Mouse (Mus musculus) spleen, adult 12 weeks (tissue): ENCODE results near the gene Plekhb2.

Source experiments
- DNase-seq: peaks from one replicate; pipeline ENCODE4 v3.0.0; 2022; ENCODE audit warnings: low spot score

Gene Plekhb2

DNA sequence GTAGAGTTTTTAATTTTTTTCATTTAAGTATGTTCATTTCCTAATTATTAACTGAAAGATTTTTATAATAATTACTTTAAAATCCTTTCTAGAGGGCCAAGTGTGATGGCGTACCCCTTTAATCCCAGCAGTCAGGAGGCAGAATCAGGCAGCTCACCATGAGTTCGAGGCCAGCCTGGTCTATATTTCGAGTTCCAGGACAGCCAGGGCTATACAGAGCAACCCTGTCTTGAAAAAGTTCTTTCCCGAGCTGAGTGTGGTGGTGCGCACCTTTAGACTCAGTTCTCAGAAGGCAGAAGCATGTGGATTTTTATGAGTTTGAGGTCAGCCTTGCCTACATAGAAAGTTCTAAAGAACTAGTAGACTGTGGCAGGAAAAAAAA is 17.8 kb downstream of the Plekhb2 start:
- no peak for DNase-seq

GRCm38 (mm10) chr1:34868391-34868790 is 18.6 kb downstream of the Plekhb2 start:
- DNase-seq = no peak

DNA sequence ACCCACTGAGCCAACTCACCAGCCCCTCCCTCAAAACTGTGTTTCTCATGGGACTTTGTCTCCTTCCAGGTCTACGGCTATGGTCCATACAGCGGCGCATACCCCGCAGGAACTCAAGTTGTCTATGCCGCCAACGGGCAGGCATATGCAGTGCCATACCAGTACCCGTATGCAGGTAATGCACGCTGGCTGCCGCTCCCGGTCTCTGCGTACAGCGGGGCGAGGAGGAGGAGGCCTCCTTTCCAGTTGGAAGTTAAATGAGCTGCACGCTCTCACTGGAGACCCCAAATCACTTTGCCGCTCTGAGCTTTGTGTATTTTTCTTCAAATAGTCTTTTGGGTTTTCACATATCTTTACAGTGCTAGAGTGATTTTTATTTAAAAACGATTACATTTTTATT is 19.5 kb downstream of the Plekhb2 start:
- DNase-seq = no peak

- DNase-seq = no peak
Measured at GRCm38 (mm10) chr1:34871170-34871569, 21.4 kb downstream of the Plekhb2 start.

GRCm38 (mm10) chr1:34873551-34873950 is 23.8 kb downstream of the Plekhb2 start:
- no peak for DNase-seq

DNA sequence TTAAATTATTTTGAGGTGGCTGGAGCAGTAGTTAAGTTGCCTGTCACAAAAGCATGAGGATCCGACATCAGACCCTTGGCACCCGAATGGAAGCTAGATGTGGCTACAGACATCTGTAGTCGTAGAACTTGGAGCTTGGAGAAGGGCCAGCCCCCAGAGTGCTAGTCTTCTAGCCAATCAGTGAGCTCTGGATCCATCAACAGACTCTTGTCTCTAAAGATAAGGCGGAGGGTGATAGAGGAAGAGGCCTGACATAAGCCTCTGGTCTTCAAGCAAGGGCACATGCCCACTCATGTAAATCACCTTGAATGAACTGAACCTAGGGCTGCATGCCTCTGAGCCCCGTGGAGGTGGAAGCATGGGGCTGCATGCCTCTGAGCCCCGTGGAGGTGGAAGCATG is 29.8 kb downstream of the Plekhb2 start:
- DNase-seq = no peak

GRCm38 (mm10) chr1:34883776-34884175 is 34.0 kb downstream of the Plekhb2 start:
- DNase-seq = no peak

GRCm38 (mm10) chr1:34891559-34892289 is 41.9 kb downstream of the Plekhb2 start:
- DNase-seq = no peak

GRCm38 (mm10) chr1:34892466-34892865 is 42.7 kb downstream of the Plekhb2 start:
- no peak for DNase-seq

DNA sequence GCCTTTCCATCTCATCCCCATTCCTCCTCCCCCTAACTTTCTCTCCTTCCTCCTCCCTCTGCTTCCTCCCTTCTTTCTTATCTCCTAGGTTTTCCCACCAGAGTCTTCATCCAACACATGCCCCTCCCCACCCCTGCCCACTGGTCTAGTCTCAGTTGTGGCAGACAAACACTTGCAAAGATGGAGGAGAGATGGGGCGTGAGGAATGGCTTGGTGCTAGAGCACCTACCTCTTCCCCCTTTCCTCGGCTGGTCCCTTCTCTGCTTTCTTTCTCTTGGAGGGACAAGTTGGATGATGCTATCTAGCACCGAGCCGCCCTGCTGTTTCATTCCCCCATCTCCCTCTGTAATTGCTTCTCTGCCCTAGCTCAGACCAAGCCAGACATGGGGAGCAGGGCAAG is 43.6 kb downstream of the Plekhb2 start:
- DNase-seq = no peak

- DNase-seq = no peak
Measured at GRCm38 (mm10) chr1:34893831-34894230, 44.1 kb downstream of the Plekhb2 start.

- DNase-seq = no peak
Measured at GRCm38 (mm10) chr1:34896102-34896501, 46.3 kb downstream of the Plekhb2 start.

DNA sequence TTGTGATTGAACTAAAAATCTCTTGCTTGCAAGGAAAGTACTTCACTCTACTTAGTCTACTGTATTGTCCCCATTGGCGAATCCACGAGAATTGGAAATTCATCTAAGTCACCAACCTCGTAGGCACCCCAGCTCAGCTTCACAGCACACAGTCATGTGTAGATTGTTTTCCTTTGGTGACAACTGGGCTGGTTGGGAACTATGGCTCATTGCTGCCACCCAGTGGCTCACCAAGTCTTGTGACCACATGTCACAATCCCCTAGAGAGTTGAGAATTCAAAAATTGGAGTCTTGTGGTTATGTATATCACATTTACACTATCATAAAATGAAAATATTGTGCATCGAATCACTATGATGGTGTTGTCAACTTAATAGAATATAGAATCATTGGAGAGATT is 47.1 kb downstream of the Plekhb2 start:
- DNase-seq = no peak

GRCm38 (mm10) chr1:34928656-34929055 is 78.9 kb downstream of the Plekhb2 start:
- no peak for DNase-seq
